Mouse (Mus musculus) stomach, embryonic 15.5 days (tissue): Measurements from ENCODE around the gene Edc4. TPM values are rescaled to one million over a fixed set of nuclear protein-coding genes. Genes with fewer than 3 reads are reported as not detected.

Source experiments
- ATAC-seq: fragments of 200-750 bp; cut with Nextera tagmentation; 2 replicates; pipeline ENCODE4 v1.8.0; 2017; ENCODE audit warnings: low read depth, moderate number of reproducible peaks, moderate TSS enrichment; ENCODE audit not compliant: insufficient read depth, low FRiP score
- H3K27ac ChIP-seq: fragments of 300-500 bp; sonication (generic); 2 replicates; pipeline ENCODE4 v1.5.1; 2015; ENCODE audit warnings: mild to moderate bottlenecking, inconsistent platforms
- H3K27me3 ChIP-seq: fragments of 300-500 bp; sonication (generic); replicated peaks from 2 replicates; pipeline ENCODE4 v1.6.1; 2015; ENCODE audit warnings: inconsistent platforms
- H3K36me3 ChIP-seq: fragments of 300-500 bp; sonication (generic); 2 replicates; pipeline ENCODE4 v1.6.1; 2015; ENCODE audit warnings: inconsistent platforms
- H3K4me1 ChIP-seq: fragments of 300-500 bp; sonication (generic); 2 replicates; pipeline ENCODE4 v1.6.1; 2015; ENCODE audit warnings: inconsistent platforms
- H3K4me2 ChIP-seq: fragments of 300-500 bp; sonication (generic); 2 replicates; pipeline ENCODE4 v1.6.1; 2015; ENCODE audit warnings: mild to moderate bottlenecking, inconsistent platforms
- H3K4me3 ChIP-seq: fragments of 300-500 bp; sonication (generic); replicated peaks from 2 replicates; pipeline ENCODE4 v1.5.1; 2015; ENCODE audit warnings: inconsistent platforms
- H3K9ac ChIP-seq: fragments of 300-500 bp; sonication (generic); 2 replicates; pipeline ENCODE4 v1.6.1; 2015; ENCODE audit warnings: inconsistent platforms
- H3K9me3 ChIP-seq: fragments of 300-500 bp; sonication (generic); 2 replicates; pipeline ENCODE4 v1.6.1; 2016; ENCODE audit warnings: inconsistent platforms
- WGBS: fragments of 180-500 bp; shearing (Covaris S2); methylation state at CpG from one replicate; pipeline ENCODE4 v1.1.7; 2015; 5-methylcytosine and 5-hydroxymethylcytosine counted together
- polyA plus RNA-seq: library from polyadenylated mRNA; unstranded; fragments of >200 nt; fragmentation: Nextera tagmentation; extraction: Ambion mirVana; gene quantifications from 2 replicates; pipeline ENCODE4 v1.2.1, GENCODE M21; 2015

Gene Edc4
- polyA plus RNA-seq, 1 experiment from 2014 or later: 35.7 TPM

- Histone ChIP-seq H3K4me2 (no peak within 1 kb of the TSS), H3K9ac (no peak within 1 kb of the TSS), H3K27ac (no peak within 1 kb of the TSS), H3K4me1 (peaks cover 16% of the 10 kb centered on the region), H3K9me3 (no peaks in the 10 kb centered on the region), H3K36me3 (peaks cover 13% of the 10 kb centered on the region; the same call in 1 of the 2 replicates), H3K27me3 (no peaks in the 10 kb centered on the region), H3K4me3 (no peak within 1 kb of the TSS)
- WGBS: 85% methylated on average over 2 of the region's 2 CpGs
- no peak for ATAC-seq
Observed at GRCm38 (mm10) chr8:105933762-105934161, 53.1 kb downstream of the Edc4 start, which contains the start of gene Ctrl. Ctrl (minus strand) TSS chr8:105933862.

GRCm38 (mm10) chr8:105935105-105935504 lies 54.4 kb downstream of the Edc4 start:
- no peak overlapping the region for H3K4me3 ChIP-seq
- no peak overlapping the region for H3K9ac ChIP-seq
- peaks cover 4% of the 10 kb centered on the region; the same call in 1 of the 2 replicates for H3K36me3 ChIP-seq
- H3K27ac ChIP-seq: no peak overlapping the region
- no peak for ATAC-seq
- no peaks in the 10 kb centered on the region for H3K9me3 ChIP-seq
- H3K4me2 ChIP-seq: no peak overlapping the region
- WGBS: 72% methylated on average over 6 of the region's 6 CpGs
- H3K4me1 ChIP-seq: peaks cover 16% of the 10 kb centered on the region
- no peaks in the 10 kb centered on the region for H3K27me3 ChIP-seq

GRCm38 (mm10) chr8:105935863-105936603 lies 55.4 kb downstream of the Edc4 start:
- Histone ChIP-seq H3K27ac (peak overlapping the region; percentile 87; the same call in 1 of the 2 replicates), H3K4me1 (peaks cover 16% of the 10 kb centered on the region), H3K36me3 (no peaks in the 10 kb centered on the region), H3K27me3 (no peaks in the 10 kb centered on the region), H3K4me3 (peak overlapping the region; percentile 96), H3K9me3 (no peaks in the 10 kb centered on the region), H3K4me2 (peak overlapping the region; percentile 93), H3K9ac (0 out of 2 replicates have a peak overlapping the region, but pooled peaks have one; percentile 19)
- WGBS: 26% methylated on average over 7 of the region's 7 CpGs
- ATAC-seq: no peak

- 2% methylated on average over 30 of the region's 30 CpGs for WGBS
- peak overlapping the region; percentile 76 for H3K9ac ChIP-seq
- H3K36me3 ChIP-seq: 0 out of 2 replicates have a peak, but pooled peaks cover 5% of the 10 kb centered on the region
- H3K27me3 ChIP-seq: no peaks in the 10 kb centered on the region
- ATAC-seq: peak; percentile 87
- H3K4me3 ChIP-seq: peak overlapping the region; percentile 96
- peak overlapping the region; percentile 87 for H3K27ac ChIP-seq
- H3K9me3 ChIP-seq: no peaks in the 10 kb centered on the region
- H3K4me2 ChIP-seq: peak overlapping the region; percentile 93
- H3K4me1 ChIP-seq: peaks cover 16% of the 10 kb centered on the region
Observed at GRCm38 (mm10) chr8:105936866-105937475, 56.3 kb downstream of the Edc4 start.

GRCm38 (mm10) chr8:105937496-105938305 lies 57.0 kb downstream of the Edc4 start:
- under 1% methylated on average over 33 of the region's 33 CpGs for WGBS
- ATAC-seq: no peak
- no peaks in the 10 kb centered on the region for H3K9me3 ChIP-seq
- H3K36me3 ChIP-seq: 0 out of 2 replicates have a peak, but pooled peaks cover 8% of the 10 kb centered on the region
- no peaks in the 10 kb centered on the region for H3K27me3 ChIP-seq
- peak overlapping the region; percentile 96 for H3K4me3 ChIP-seq
- H3K27ac ChIP-seq: peak overlapping the region; percentile 87
- H3K9ac ChIP-seq: peak overlapping the region; percentile 76
- peak overlapping the region; percentile 93 for H3K4me2 ChIP-seq
- peaks cover 16% of the 10 kb centered on the region for H3K4me1 ChIP-seq

- no peak for ATAC-seq
- WGBS: 21% methylated on average over 4 of the region's 4 CpGs
- H3K36me3 ChIP-seq: 0 out of 2 replicates have a peak, but pooled peaks cover 12% of the 10 kb centered on the region
Observed at GRCm38 (mm10) chr8:105938306-105938669, 57.6 kb downstream of the Edc4 start, which contains the start of gene Psmb10. Psmb10 (minus strand) TSS chr8:105938444.

GRCm38 (mm10) chr8:105942026-105942425 lies 61.3 kb downstream of the Edc4 start:
- H3K4me1 ChIP-seq: peaks cover 8% of the 10 kb centered on the region
- no peak for ATAC-seq
- H3K9me3 ChIP-seq: no peaks in the 10 kb centered on the region
- peaks cover 40% of the 10 kb centered on the region for H3K36me3 ChIP-seq
- no peak overlapping the region for H3K27ac ChIP-seq
- H3K9ac ChIP-seq: no peak overlapping the region
- H3K27me3 ChIP-seq: no peaks in the 10 kb centered on the region
- 92% methylated on average over 11 of the region's 11 CpGs for WGBS
- H3K4me2 ChIP-seq: no peak overlapping the region
- no peak overlapping the region for H3K4me3 ChIP-seq

More at GRCm38 (mm10) chr8:105938306-105938669, 57.6 kb downstream of the Edc4 start, which contains the start of gene Psmb10:
- no peaks in the 10 kb centered on the region for H3K9me3 ChIP-seq
- no peaks in the 10 kb centered on the region for H3K27me3 ChIP-seq
- H3K4me1 ChIP-seq: peaks cover 16% of the 10 kb centered on the region
- peak within 1 kb of the TSS; percentile 96 for H3K4me3 ChIP-seq
- H3K9ac ChIP-seq: peak within 1 kb of the TSS; percentile 76
- H3K27ac ChIP-seq: peak within 1 kb of the TSS; percentile 87
- H3K4me2 ChIP-seq: peak within 1 kb of the TSS; percentile 93

- no peak for ATAC-seq
- H3K27me3 ChIP-seq: no peaks in the 10 kb centered on the region
- H3K4me2 ChIP-seq: no peak overlapping the region
- peaks cover 8% of the 10 kb centered on the region for H3K4me1 ChIP-seq
- no peak overlapping the region for H3K9ac ChIP-seq
- H3K36me3 ChIP-seq: peaks cover 44% of the 10 kb centered on the region
- WGBS: 94% methylated on average over 5 of the region's 5 CpGs
- no peak overlapping the region for H3K27ac ChIP-seq
- no peaks in the 10 kb centered on the region for H3K9me3 ChIP-seq
- no peak overlapping the region for H3K4me3 ChIP-seq
Observed at GRCm38 (mm10) chr8:105942542-105942941, 61.9 kb downstream of the Edc4 start.

- Histone ChIP-seq H3K27ac (no peak within 1 kb of the TSS), H3K36me3 (peaks cover 52% of the 10 kb centered on the region), H3K9me3 (no peaks in the 10 kb centered on the region), H3K9ac (no peak within 1 kb of the TSS), H3K4me2 (no peak within 1 kb of the TSS), H3K27me3 (no peaks in the 10 kb centered on the region), H3K4me3 (no peak within 1 kb of the TSS), H3K4me1 (peaks cover 4% of the 10 kb centered on the region; the same call in 1 of the 2 replicates)
- ATAC-seq: no peak
- WGBS: 76% methylated on average over 8 of the region's 8 CpGs
Observed at GRCm38 (mm10) chr8:105943321-105943739, 62.6 kb downstream of the Edc4 start, which contains the start of gene Lcat. Lcat (minus strand) TSS chr8:105943382.
